ENCODE assay signal across 8 mouse cellular contexts in the genomic region with DNA sequence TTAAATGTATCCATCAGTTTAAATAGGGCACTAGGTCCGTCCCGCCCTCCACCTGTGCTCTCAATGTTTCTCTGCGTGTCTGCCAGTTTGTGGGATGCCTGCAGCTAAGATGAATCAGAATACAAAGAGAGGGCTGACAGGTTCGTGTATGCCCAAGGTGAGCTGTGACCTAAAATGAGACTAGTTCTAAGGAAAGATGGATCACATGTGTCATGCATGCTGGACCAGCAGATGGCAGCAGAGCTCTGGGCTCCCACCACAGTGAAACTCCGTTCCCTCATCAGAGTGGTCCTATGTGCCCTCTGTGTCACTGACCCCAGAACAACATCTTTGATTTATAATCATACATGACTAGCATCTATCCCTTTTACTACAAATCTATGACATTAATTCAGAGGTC.
DNase-seq lines count a peak whose midpoint lies in the region; ATAC-seq and TF ChIP-seq lines count a peak whose summit lies in the region.

No protein-coding gene starts in this region.

- peak; percentile 93 for TF ChIP-seq CTCF in lung, postnatal 0 days (IDR thresholded peaks at IDR 0.05)

- WGBS in hindbrain, embryonic 13.5 days, result under 1% methylated on average over 5 of the region's 5 CpGs
- WGBS in lung, postnatal 0 days, result 0% methylated on average over 5 of the region's 5 CpGs

- TF ChIP-seq EP300 in lung, postnatal 0 days (IDR thresholded peaks at IDR 0.05), result no peak

- peak overlapping the region; percentile 96 for H3K27ac ChIP-seq in hindbrain, embryonic 13.5 days
- H3K27ac ChIP-seq in lung, postnatal 0 days (ENCODE audit: low read length), result no peak overlapping the region

- 0 out of 2 replicates have a peak, but pooled peaks have one; percentile 40 for ATAC-seq in hindbrain, embryonic 13.5 days (ENCODE audit: low FRiP score)
- no peak for ATAC-seq in lung, postnatal 0 days
- ATAC-seq in erythroblast, adult 5-6 weeks (replicated peaks; ENCODE audit: low FRiP score, poor library complexity, severe bottlenecking), result no peak

- H3K4me3 ChIP-seq in hindbrain, embryonic 13.5 days, result peak overlapping the region; percentile 54
- H3K4me3 ChIP-seq in lung, postnatal 0 days (ENCODE audit: low read depth, low read length), result peak overlapping the region; percentile 16; the same call in 1 of the 2 replicates

- H3K4me1 ChIP-seq in hindbrain, embryonic 13.5 days (replicated peaks), result peaks cover 32% of the 10 kb centered on the region
- peaks cover 3% of the 10 kb centered on the region; the same call in 1 of the 2 replicates for H3K4me1 ChIP-seq in lung, postnatal 0 days (ENCODE audit: insufficient read depth, low read depth, low read length)

- peak overlapping the region; percentile 89 for H3K4me2 ChIP-seq in hindbrain, embryonic 13.5 days
- H3K4me2 ChIP-seq in lung, postnatal 0 days (replicated peaks; ENCODE audit: low read depth, low read length), result peak overlapping the region; percentile 46

- no peaks in the 10 kb centered on the region for H3K36me3 ChIP-seq in hindbrain, embryonic 13.5 days
- no peaks in the 10 kb centered on the region for H3K36me3 ChIP-seq in lung, postnatal 0 days (ENCODE audit: insufficient read depth, low read length)

- peak; percentile 55 to 66 for DNase-seq in adrenal gland, adult 18-20 months (ENCODE audit: low spot score in 2 of 2)
- DNase-seq in cerebellum, postnatal 25 days, result peak; percentile 89 to 92
- peak; percentile 79 to 85 for DNase-seq in frontal cortex, postnatal 36 days (ENCODE audit: low spot score in 2 of 2)
- peak; percentile 85 to 87 for DNase-seq in layer of hippocampus, postnatal 14 days (ENCODE audit: low spot score in 2 of 2)
- DNase-seq in lung, postnatal 0 days (ENCODE audit: low spot score), result peak; percentile 70
- DNase-seq in retina, postnatal 1 day, result peak; percentile 87

- peak overlapping the region; percentile 85 for H3K9ac ChIP-seq in hindbrain, embryonic 13.5 days
- H3K9ac ChIP-seq in lung, postnatal 0 days (replicated peaks; ENCODE audit: low read depth), result no peak overlapping the region

- H3K9me3 ChIP-seq in hindbrain, embryonic 13.5 days, result no peaks in the 10 kb centered on the region
- no peaks in the 10 kb centered on the region for H3K9me3 ChIP-seq in lung, postnatal 0 days (ENCODE audit: low read length)

- no peaks in the 10 kb centered on the region for H3K27me3 ChIP-seq in hindbrain, embryonic 13.5 days
- 0 out of 2 replicates have a peak, but pooled peaks cover 4% of the 10 kb centered on the region for H3K27me3 ChIP-seq in lung, postnatal 0 days (replicated peaks; ENCODE audit: insufficient read depth, low read length)
